Mouse (Mus musculus) liver, postnatal 0 days (tissue): ENCODE data around the gene Gabrb3.

Experiments used
- CTCF ChIP-seq: sonication (generic); IDR thresholded peaks from 2 replicates; pipeline ENCODE4 v1.5.1; 2016; ENCODE audit warnings: antibody characterized with exemption, low read depth
- EP300 ChIP-seq: IDR thresholded peaks from 2 replicates; pipeline ENCODE4 v1.6.1; 2016; ENCODE audit warnings: antibody characterized with exemption, low read depth, mild to moderate bottlenecking

DNA sequence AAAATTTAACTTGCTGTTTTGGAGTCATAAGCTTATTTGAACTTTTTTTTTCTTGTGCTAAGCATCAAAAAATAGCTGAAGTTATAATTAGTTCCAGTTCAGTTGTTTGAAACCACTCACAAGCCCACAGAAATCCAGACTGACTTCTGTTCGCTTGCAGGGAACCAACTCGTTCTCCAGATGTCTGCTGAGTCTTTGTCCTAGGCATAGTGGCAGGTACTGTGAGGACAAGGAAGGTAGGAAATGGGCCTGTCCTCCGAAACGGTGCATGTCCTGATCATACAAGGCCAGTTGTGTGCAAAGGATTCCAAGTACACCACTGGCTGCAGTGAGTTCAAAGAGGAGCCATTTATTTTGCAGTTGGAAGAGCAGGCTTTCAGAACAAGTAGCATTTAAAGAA lies 215.5 kb downstream of the Gabrb3 start:
- TF ChIP-seq CTCF, result no peak
- TF ChIP-seq EP300, result no peak
